Mouse (Mus musculus): Measurements from ENCODE around the gene Zbtb40.

Zbtb40 gene

GRCm38 (mm10) chr4:136969503-136970276, 78.9 kb downstream of the Zbtb40 start:
- DNase-seq, result no peak

- no peak for DNase-seq
Measured at GRCm38 (mm10) chr4:136969096-136969495, 79.5 kb downstream of the Zbtb40 start.

GRCm38 (mm10) chr4:136967511-136967910, 81.1 kb downstream of the Zbtb40 start:
- no peak for DNase-seq

- DNase-seq, result no peak
Measured at GRCm38 (mm10) chr4:136966493-136967390, 81.9 kb downstream of the Zbtb40 start.

GRCm38 (mm10) chr4:136964990-136965421, 83.6 kb downstream of the Zbtb40 start:
- DNase-seq, result no peak

GRCm38 (mm10) chr4:136962447-136962846, 86.2 kb downstream of the Zbtb40 start:
- DNase-seq, result no peak

- peak; percentile 13 for DNase-seq
Measured at GRCm38 (mm10) chr4:136961642-136962285, 86.8 kb downstream of the Zbtb40 start.

- no peak for DNase-seq
Measured at GRCm38 (mm10) chr4:136960581-136960980, 88.0 kb downstream of the Zbtb40 start.

GRCm38 (mm10) chr4:136960068-136960467, 88.5 kb downstream of the Zbtb40 start:
- no peak for DNase-seq

- no peak for DNase-seq
Measured at GRCm38 (mm10) chr4:136956751-136957446, 91.7 kb downstream of the Zbtb40 start, which contains the start of gene Epha8. Gene Epha8 (minus strand): TSS chr4:136956816.

GRCm38 (mm10) chr4:136954562-136954961, 94.0 kb downstream of the Zbtb40 start:
- DNase-seq, result no peak

GRCm38 (mm10) chr4:136949266-136949989, 99.2 kb downstream of the Zbtb40 start:
- DNase-seq, result no peak

- DNase-seq, result no peak
Measured at GRCm38 (mm10) chr4:136945397-136945796, 103.2 kb downstream of the Zbtb40 start.

GRCm38 (mm10) chr4:136944558-136945350, 103.8 kb downstream of the Zbtb40 start:
- no peak for DNase-seq

- DNase-seq, result no peak
Measured at GRCm38 (mm10) chr4:136943175-136943574, 105.4 kb downstream of the Zbtb40 start.

- DNase-seq, result no peak
Measured at GRCm38 (mm10) chr4:136942761-136943160, 105.8 kb downstream of the Zbtb40 start.

- DNase-seq, result no peak
Measured at GRCm38 (mm10) chr4:136937935-136938334, 110.7 kb downstream of the Zbtb40 start.

GRCm38 (mm10) chr4:136937344-136937743, 111.3 kb downstream of the Zbtb40 start:
- DNase-seq, result no peak

GRCm38 (mm10) chr4:136934746-136935613, 113.6 kb downstream of the Zbtb40 start:
- no peak for DNase-seq

- no peak for DNase-seq
Measured at GRCm38 (mm10) chr4:136930474-136930873, 118.1 kb downstream of the Zbtb40 start.
